Mouse (Mus musculus): ENCODE measurements at regions not wholly inside any gene's neighbourhood (a gene's known extent, or its start where the extent isn't known, plus 50 kb on each side); places are given as distances from the start of the nearest gene placed in this dataset.
A peak's percentile ranks its signal among the peaks of the same experiment; 100 is the strongest.

DNA sequence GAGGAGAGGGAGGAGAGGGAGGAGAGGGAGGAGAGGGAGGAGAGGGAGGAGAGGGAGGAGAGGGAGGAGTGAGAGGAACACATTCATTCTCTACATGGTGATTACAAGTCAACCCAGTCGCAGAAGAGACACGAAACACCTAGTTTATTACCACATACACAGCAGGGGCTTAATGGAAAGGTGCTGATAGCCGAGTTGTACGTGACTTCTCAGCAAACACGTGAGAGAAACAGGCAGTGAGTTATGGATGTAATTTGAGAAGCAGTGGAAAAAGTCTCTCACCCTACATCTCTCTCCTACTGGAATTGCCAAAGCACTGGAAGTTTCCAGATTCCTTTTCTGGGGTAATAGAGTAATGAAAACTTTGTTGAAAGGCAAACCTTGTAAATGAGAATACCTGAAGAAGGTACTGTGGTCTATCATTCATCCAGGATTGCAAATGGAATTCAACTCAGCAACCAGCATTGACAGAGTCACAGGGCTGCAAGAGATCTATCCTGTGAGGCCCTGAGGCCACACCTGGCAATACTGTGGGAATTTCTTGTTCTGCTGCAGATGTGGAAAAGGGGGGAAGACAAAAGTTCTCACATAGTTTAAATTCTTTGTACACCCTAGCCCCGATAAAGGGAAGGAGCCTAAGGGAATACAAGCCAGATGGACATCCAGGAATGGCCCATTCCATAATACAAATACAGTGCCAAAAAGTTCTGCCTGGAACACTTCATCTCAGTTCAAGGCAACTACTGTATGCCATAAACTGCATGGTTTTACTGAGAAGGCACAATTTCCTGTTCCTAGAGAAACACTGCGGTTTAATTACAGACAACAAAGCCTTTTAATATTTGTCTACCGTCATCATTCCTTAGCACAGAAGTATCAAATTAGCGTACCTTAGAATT is 184.7 kb downstream of the Nrp2 start:
- no peak for DNase-seq (ENCODE audit: extremely low read depth)
- H3K4me3 ChIP-seq (replicated peaks in 1 of 3; ENCODE audit: low read depth in 2 of 3, low read length in 2 of 3, poor library complexity in 1 of 3): no peak overlapping the region
- TF ChIP-seq MAX (IDR thresholded peaks at IDR 0.05; ENCODE audit: low read length) (no peak), MEF2A (IDR thresholded peaks at IDR 0.05; ENCODE audit: borderline replicate concordance, low read depth, low read length) (no peak), BHLHE40 (IDR thresholded peaks at IDR 0.05; ENCODE audit: low read depth, low read length) (peak; percentile 33; the same call in 1 of the 2 replicates), MYC (IDR thresholded peaks at IDR 0.05; ENCODE audit: low read depth, low read length) (no peak), JUND (conservative IDR thresholded peaks at IDR 0.05; ENCODE audit: low read depth, low read length) (no peak)
- dilution Hi-C loops (cut with MboI; ENCODE audit: extremely low pct_ligation_motif_present, extremely low pct_unique_long_range_greater_than_20kb, low sequenced_read_pairs) (no loop called here), in situ Hi-C loops (cut with MboI; ENCODE audit: low pct_ligation_motif_present, low pct_unique_long_range_greater_than_20kb, low sequenced_read_pairs) (no loop called here)
- H3K79me2 ChIP-seq (replicated peaks; ENCODE audit: control insufficient read depth, extremely low read depth, insufficient read depth, poor library complexity, severe bottlenecking): no peaks in the 10 kb centered on the region
- no peaks in the 10 kb centered on the region for H3K27me3 ChIP-seq (replicated peaks)
- H3K9me3 ChIP-seq (replicated peaks; ENCODE audit: low read length): no peaks in the 10 kb centered on the region
- H3K4me1 ChIP-seq (ENCODE audit: control insufficient read depth in 1 of 2, insufficient read depth in 2 of 2): peaks cover 2 to 8% of the 10 kb centered on the region in 2 experiments; a peak in 3 of 4 replicates
- H3K9ac ChIP-seq (ENCODE audit: insufficient read depth, low read depth): no peak overlapping the region
- no peak overlapping the region for H3K27ac ChIP-seq (ENCODE audit: insufficient read depth, low read depth)
- H3K4me2 ChIP-seq (ENCODE audit: insufficient read depth, low read depth, poor library complexity, severe bottlenecking): no peak overlapping the region
- H3K36me3 ChIP-seq (replicated peaks in 1 of 2; ENCODE audit: control insufficient read depth in 1 of 2, insufficient read depth in 1 of 2, low read length in 1 of 2): no peaks in the 10 kb centered on the region

DNA sequence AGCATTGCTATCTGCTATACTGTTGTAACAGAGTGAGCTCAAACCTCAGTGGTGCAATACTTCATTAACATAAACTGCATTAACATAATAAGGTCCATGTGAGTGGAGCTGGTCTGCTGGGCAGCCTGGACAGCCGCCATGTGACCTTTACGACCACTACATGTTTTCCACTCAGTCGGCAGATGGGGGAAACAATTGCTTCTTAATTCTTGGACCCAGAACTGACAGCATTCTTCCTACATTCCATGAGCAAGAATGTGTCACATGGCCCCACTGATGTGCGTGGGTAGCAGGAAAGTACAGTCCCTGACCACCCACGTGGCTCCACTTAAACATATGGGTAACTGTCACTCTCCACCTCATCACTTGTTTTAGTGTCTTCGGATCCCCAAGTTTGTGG is 198.3 kb downstream of the Nrp2 start:
- dilution Hi-C loops (cut with MboI; ENCODE audit: extremely low pct_ligation_motif_present, extremely low pct_unique_long_range_greater_than_20kb, low sequenced_read_pairs): no loop called here
- H3K4me2 ChIP-seq (ENCODE audit: insufficient read depth, low read depth, poor library complexity, severe bottlenecking): no peak overlapping the region
- H3K36me3 ChIP-seq (replicated peaks in 1 of 2; ENCODE audit: control insufficient read depth in 1 of 2, insufficient read depth in 1 of 2, low read length in 1 of 2): no peaks in the 10 kb centered on the region
- H3K4me1 ChIP-seq (ENCODE audit: control insufficient read depth in 1 of 2, insufficient read depth in 2 of 2): peaks cover 0 to 19% of the 10 kb centered on the region in 2 experiments; a peak in 2 of 4 replicates
- no peaks in the 10 kb centered on the region for H3K9me3 ChIP-seq (replicated peaks; ENCODE audit: low read length)
- H3K9ac ChIP-seq (ENCODE audit: insufficient read depth, low read depth): no peak overlapping the region
- H3K27me3 ChIP-seq (replicated peaks): no peaks in the 10 kb centered on the region
- H3K4me3 ChIP-seq (replicated peaks in 1 of 3; ENCODE audit: low read depth in 2 of 3, low read length in 2 of 3, poor library complexity in 1 of 3): no peak overlapping the region
- DNase-seq (ENCODE audit: extremely low read depth): no peak
- no peaks in the 10 kb centered on the region for H3K79me2 ChIP-seq (replicated peaks; ENCODE audit: control insufficient read depth, extremely low read depth, insufficient read depth, poor library complexity, severe bottlenecking)
- in situ Hi-C loops (cut with MboI; ENCODE audit: low pct_ligation_motif_present, low pct_unique_long_range_greater_than_20kb, low sequenced_read_pairs): no loop called here
- no peak overlapping the region for H3K27ac ChIP-seq (ENCODE audit: insufficient read depth, low read depth)
- TF ChIP-seq EP300 (IDR thresholded peaks at IDR 0.05; ENCODE audit: low read length) (no peak), IRF4 (IDR thresholded peaks at IDR 0.05; ENCODE audit: low read depth, low read length) (no peak)

DNA sequence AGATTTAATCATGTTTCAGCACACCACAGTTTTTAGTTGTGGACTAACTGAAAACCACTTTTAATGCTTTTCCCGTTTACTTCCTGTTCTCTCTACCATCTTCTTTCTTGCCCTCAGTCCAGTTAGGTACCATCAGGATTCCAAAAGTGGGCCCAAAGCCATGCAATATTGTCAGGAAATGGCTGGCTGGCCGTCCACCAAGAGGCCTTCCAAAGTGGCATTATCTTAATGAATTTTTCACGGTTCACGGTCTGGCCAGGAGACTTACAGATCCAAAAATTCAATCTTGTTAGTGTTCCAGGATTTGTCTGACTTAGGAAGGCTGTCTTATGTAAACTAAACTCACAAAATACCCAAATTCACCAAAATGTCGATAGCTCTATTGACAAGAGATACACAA is 198.8 kb downstream of the Nrp2 start:
- peaks cover 0 to 19% of the 10 kb centered on the region in 2 experiments; a peak in 2 of 4 replicates for H3K4me1 ChIP-seq (ENCODE audit: control insufficient read depth in 1 of 2, insufficient read depth in 2 of 2)
- no peaks in the 10 kb centered on the region for H3K36me3 ChIP-seq (replicated peaks in 1 of 2; ENCODE audit: control insufficient read depth in 1 of 2, insufficient read depth in 1 of 2, low read length in 1 of 2)
- no peaks in the 10 kb centered on the region for H3K27me3 ChIP-seq (replicated peaks)
- dilution Hi-C loops (cut with MboI; ENCODE audit: extremely low pct_ligation_motif_present, extremely low pct_unique_long_range_greater_than_20kb, low sequenced_read_pairs): no loop called here
- in situ Hi-C loops (cut with MboI; ENCODE audit: low pct_ligation_motif_present, low pct_unique_long_range_greater_than_20kb, low sequenced_read_pairs): no loop called here
- H3K9me3 ChIP-seq (replicated peaks; ENCODE audit: low read length): no peaks in the 10 kb centered on the region
- H3K4me3 ChIP-seq (replicated peaks in 1 of 3; ENCODE audit: low read depth in 2 of 3, low read length in 2 of 3, poor library complexity in 1 of 3): no peak overlapping the region
- no peak for DNase-seq (ENCODE audit: extremely low read depth)
- H3K4me2 ChIP-seq (ENCODE audit: insufficient read depth, low read depth, poor library complexity, severe bottlenecking): no peak overlapping the region
- no peak overlapping the region for H3K9ac ChIP-seq (ENCODE audit: insufficient read depth, low read depth)
- no peaks in the 10 kb centered on the region for H3K79me2 ChIP-seq (replicated peaks; ENCODE audit: control insufficient read depth, extremely low read depth, insufficient read depth, poor library complexity, severe bottlenecking)
- no peak for TF ChIP-seq HCFC1 (IDR thresholded peaks at IDR 0.05; ENCODE audit: low read depth, low read length)
- no peak for TF ChIP-seq MEF2A (IDR thresholded peaks at IDR 0.05; ENCODE audit: borderline replicate concordance, low read depth, low read length)
- TF ChIP-seq MAFK (IDR thresholded peaks at IDR 0.05; ENCODE audit: insufficient replicate concordance, low read length): no peak
- no peak for TF ChIP-seq MAX (IDR thresholded peaks at IDR 0.05; ENCODE audit: low read length)
- TF ChIP-seq RAD21 (IDR thresholded peaks at IDR 0.05; ENCODE audit: low read depth, low read length): no peak
- TF ChIP-seq MYC (IDR thresholded peaks at IDR 0.05; ENCODE audit: low read depth, low read length): no peak
- no peak for TF ChIP-seq CHD2 (IDR thresholded peaks at IDR 0.05; ENCODE audit: low read length)
- no peak for TF ChIP-seq TBP (conservative IDR thresholded peaks at IDR 0.05; ENCODE audit: low read depth, low read length)
- no peak for TF ChIP-seq ZC3H11A (IDR thresholded peaks at IDR 0.05; ENCODE audit: low read depth, low read length)
- no peak for TF ChIP-seq NRF1 (IDR thresholded peaks at IDR 0.05; ENCODE audit: low read depth, low read length)
- TF ChIP-seq MAZ (IDR thresholded peaks at IDR 0.05; ENCODE audit: low read depth, low read length): no peak
- TF ChIP-seq ZNF384 (IDR thresholded peaks at IDR 0.05; ENCODE audit: low read depth, low read length): no peak
- no peak for TF ChIP-seq USF2 (conservative IDR thresholded peaks at IDR 0.05; ENCODE audit: low read depth, low read length)
- TF ChIP-seq EP300 (IDR thresholded peaks at IDR 0.05; ENCODE audit: low read length): no peak
- no peak overlapping the region for H3K27ac ChIP-seq (ENCODE audit: insufficient read depth, low read depth)

Measured in CH12.LX (cell line).